Mouse (Mus musculus) forebrain, embryonic 16.5 days (tissue): Measurements from ENCODE around the gene Tssk6. TPM values are rescaled to one million over a fixed set of nuclear protein-coding genes. Genes with fewer than 3 reads are reported as not detected.

Experiments used
- ATAC-seq: fragments of 200-750 bp; cut with Nextera tagmentation; 2 replicates; pipeline ENCODE4 v1.8.0; 2017; ENCODE audit warnings: mild to moderate bottlenecking, moderate library complexity
- H3K27ac ChIP-seq: fragments of 300-500 bp; sonication (generic); 2 replicates; pipeline ENCODE4 v1.5.1; 2014; ENCODE audit warnings: low read length, control low read depth
- H3K27me3 ChIP-seq: fragments of 300-500 bp; sonication (generic); replicated peaks from 2 replicates; pipeline ENCODE4 v1.6.1; 2014; ENCODE audit warnings: low read length; ENCODE audit not compliant: control insufficient read depth, insufficient read depth
- H3K36me3 ChIP-seq: fragments of 300-500 bp; sonication (generic); 2 replicates; pipeline ENCODE4 v1.6.1; 2014; ENCODE audit not compliant: control insufficient read depth, insufficient read depth
- H3K4me1 ChIP-seq: fragments of 300-500 bp; sonication (generic); replicated peaks from 2 replicates; pipeline ENCODE4 v1.6.1; 2014; ENCODE audit warnings: low read length; ENCODE audit not compliant: control insufficient read depth, insufficient read depth
- H3K4me2 ChIP-seq: fragments of 300-500 bp; sonication (generic); 2 replicates; pipeline ENCODE4 v1.6.1; 2014; ENCODE audit warnings: mild to moderate bottlenecking, low read length, control low read depth
- H3K4me3 ChIP-seq: fragments of 300-500 bp; sonication (generic); replicated peaks from 2 replicates; pipeline ENCODE4 v1.5.1; 2014; ENCODE audit warnings: mild to moderate bottlenecking, low read length, control low read depth
- H3K9ac ChIP-seq: fragments of 300-500 bp; sonication (generic); replicated peaks from 2 replicates; pipeline ENCODE4 v1.6.1; 2014; ENCODE audit warnings: low read depth, low read length, control low read depth
- H3K9me3 ChIP-seq: fragments of 300-500 bp; sonication (generic); 2 replicates; pipeline ENCODE4 v1.6.1; 2016; ENCODE audit warnings: low read length; ENCODE audit not compliant: control insufficient read depth
- WGBS: fragments of 180-500 bp; shearing (Covaris S2); extraction: QIAGEN DNeasy Blood & Tissue Kit; methylation state at CpG from one replicate; pipeline ENCODE4 v1.1.7; 2014; 5-methylcytosine and 5-hydroxymethylcytosine counted together
- polyA plus RNA-seq: library from polyadenylated mRNA; unstranded; fragments of >200 nt; fragmentation: Nextera tagmentation; extraction: Ambion mirVana; gene quantifications from 2 replicates; pipeline ENCODE4 v1.2.1, GENCODE M21; 2015

The Tssk6 gene
- polyA plus RNA-seq, 1 experiment from 2014 or later: 2.8 TPM

DNA sequence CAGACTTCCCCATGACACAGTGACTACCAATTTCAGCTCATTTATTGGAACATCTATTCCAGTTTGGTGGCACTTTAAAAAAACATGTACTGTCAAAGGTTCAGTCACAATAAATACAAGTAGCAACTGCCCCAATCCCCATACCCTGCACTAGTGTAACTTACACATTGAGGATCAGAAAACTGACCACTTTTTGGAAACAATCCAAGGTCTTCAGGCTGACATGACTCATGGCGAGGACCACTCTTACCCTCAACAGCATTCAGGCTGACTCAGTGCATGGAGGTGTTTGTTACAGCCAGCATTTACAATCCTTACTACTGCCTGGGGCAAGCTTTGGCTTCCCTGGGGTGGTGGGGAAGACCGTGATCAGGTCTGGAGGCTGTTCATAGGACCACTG is 5.1 kb downstream of the Tssk6 start:
- no peak for ATAC-seq
- H3K4me1 ChIP-seq: peaks cover 9% of the 10 kb centered on the region
- H3K9ac ChIP-seq: no peak overlapping the region
- H3K36me3 ChIP-seq: peaks cover 11% of the 10 kb centered on the region; the same call in 1 of the 2 replicates
- no peaks in the 10 kb centered on the region for H3K9me3 ChIP-seq
- WGBS: 80% methylated on average over 2 of the region's 2 CpGs
- H3K4me3 ChIP-seq: no peak overlapping the region
- H3K4me2 ChIP-seq: no peak overlapping the region
- no peaks in the 10 kb centered on the region for H3K27me3 ChIP-seq
- H3K27ac ChIP-seq: no peak overlapping the region

DNA sequence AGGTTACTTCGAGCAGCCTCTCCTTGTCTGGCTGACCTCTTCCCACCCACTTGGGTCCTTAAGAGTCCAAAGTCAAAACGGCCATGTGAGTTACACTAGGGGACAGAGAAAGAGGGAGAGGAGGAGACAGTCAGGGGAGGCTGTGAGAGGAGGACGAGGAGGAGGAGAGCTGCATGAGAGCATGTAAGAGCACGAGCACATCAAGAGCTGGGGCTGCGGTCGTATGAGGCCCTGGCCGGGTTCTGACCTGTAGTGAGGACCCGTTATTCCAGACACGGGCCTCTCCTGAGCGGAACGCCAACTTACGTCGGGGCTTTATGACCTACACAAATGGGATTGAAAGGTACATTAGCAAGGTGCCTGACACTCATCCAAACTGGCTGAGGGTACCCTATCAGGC is 9.9 kb downstream of the Tssk6 start:
- Histone ChIP-seq H3K4me2 (no peak overlapping the region), H3K4me1 (no peaks in the 10 kb centered on the region), H3K4me3 (no peak overlapping the region), H3K27ac (no peak overlapping the region), H3K36me3 (peaks cover 26% of the 10 kb centered on the region), H3K9me3 (no peaks in the 10 kb centered on the region), H3K9ac (no peak overlapping the region), H3K27me3 (no peaks in the 10 kb centered on the region)
- 94% methylated on average over 13 of the region's 13 CpGs for WGBS
- no peak for ATAC-seq

- H3K27me3 ChIP-seq: no peaks in the 10 kb centered on the region
- no peak for ATAC-seq
- no peaks in the 10 kb centered on the region for H3K9me3 ChIP-seq
- no peak overlapping the region for H3K4me2 ChIP-seq
- no peak overlapping the region for H3K4me3 ChIP-seq
- H3K36me3 ChIP-seq: peaks cover 26% of the 10 kb centered on the region
- no peaks in the 10 kb centered on the region for H3K4me1 ChIP-seq
- 88% methylated on average over 12 of the region's 12 CpGs for whole genome bisulfite sequencing
- H3K9ac ChIP-seq: no peak overlapping the region
- no peak overlapping the region for H3K27ac ChIP-seq
Measured at GRCm38 (mm10) chr8:69912478-69913074, 10.6 kb downstream of the Tssk6 start.

GRCm38 (mm10) chr8:69914526-69914925 is 12.5 kb downstream of the Tssk6 start:
- Histone ChIP-seq H3K4me1 (no peaks in the 10 kb centered on the region), H3K4me3 (no peak overlapping the region), H3K27me3 (no peaks in the 10 kb centered on the region), H3K36me3 (peaks cover 20% of the 10 kb centered on the region), H3K9me3 (no peaks in the 10 kb centered on the region), H3K27ac (no peak overlapping the region), H3K9ac (no peak overlapping the region), H3K4me2 (no peak overlapping the region)
- ATAC-seq: no peak
- WGBS: 92% methylated on average over 4 of the region's 4 CpGs

DNA sequence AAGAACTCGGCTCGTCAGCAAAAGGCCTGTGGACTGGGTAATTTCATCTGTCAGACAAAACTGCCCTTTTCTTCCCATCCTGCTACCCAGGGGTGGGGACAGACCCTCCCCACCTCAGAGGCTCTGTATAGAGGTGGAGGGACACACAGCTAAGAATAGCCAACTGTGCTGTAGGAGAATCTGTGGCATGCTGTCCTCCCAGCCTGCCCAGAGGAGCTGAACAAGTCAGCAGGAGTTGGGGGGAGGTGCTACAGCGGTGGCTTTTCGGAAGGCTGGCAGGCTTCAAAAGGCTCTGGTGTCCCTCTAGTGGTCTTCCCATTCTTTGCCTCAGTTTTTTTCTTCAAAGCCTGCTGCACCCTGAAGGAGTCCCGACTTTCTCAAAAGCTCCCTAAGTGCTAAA is 13.8 kb downstream of the Tssk6 start:
- peaks cover 7% of the 10 kb centered on the region for H3K4me1 ChIP-seq
- H3K9ac ChIP-seq: no peak overlapping the region
- no peak for ATAC-seq
- no peak overlapping the region for H3K4me3 ChIP-seq
- 46% methylated on average over 5 of the region's 5 CpGs for WGBS
- H3K36me3 ChIP-seq: peaks cover 16% of the 10 kb centered on the region
- no peak overlapping the region for H3K27ac ChIP-seq
- H3K9me3 ChIP-seq: no peaks in the 10 kb centered on the region
- H3K4me2 ChIP-seq: no peak overlapping the region
- no peaks in the 10 kb centered on the region for H3K27me3 ChIP-seq

GRCm38 (mm10) chr8:69918506-69918905 is 16.5 kb downstream of the Tssk6 start:
- H3K27ac ChIP-seq: no peak overlapping the region
- H3K9ac ChIP-seq: no peak overlapping the region
- H3K9me3 ChIP-seq: no peaks in the 10 kb centered on the region
- H3K27me3 ChIP-seq: no peaks in the 10 kb centered on the region
- H3K4me2 ChIP-seq: no peak overlapping the region
- H3K4me1 ChIP-seq: peaks cover 10% of the 10 kb centered on the region
- peak; percentile 27 for ATAC-seq
- peaks cover 10% of the 10 kb centered on the region; the same call in 1 of the 2 replicates for H3K36me3 ChIP-seq
- H3K4me3 ChIP-seq: no peak overlapping the region

- H3K4me3 ChIP-seq: no peak overlapping the region
- H3K4me1 ChIP-seq: peaks cover 10% of the 10 kb centered on the region
- no peaks in the 10 kb centered on the region for H3K27me3 ChIP-seq
- peaks cover 8% of the 10 kb centered on the region; the same call in 1 of the 2 replicates for H3K36me3 ChIP-seq
- WGBS: 79% methylated on average over 1 of the region's 1 CpGs
- H3K9ac ChIP-seq: no peak overlapping the region
- no peak overlapping the region for H3K4me2 ChIP-seq
- no peak overlapping the region for H3K27ac ChIP-seq
- peak; percentile 69 for ATAC-seq
- no peaks in the 10 kb centered on the region for H3K9me3 ChIP-seq
Measured at GRCm38 (mm10) chr8:69919010-69919409, 17.0 kb downstream of the Tssk6 start.

- 52% methylated on average over 11 of the region's 11 CpGs for WGBS
- peaks cover 10% of the 10 kb centered on the region for H3K4me1 ChIP-seq
- H3K9me3 ChIP-seq: no peaks in the 10 kb centered on the region
Measured at GRCm38 (mm10) chr8:69919876-69920662, 18.1 kb downstream of the Tssk6 start.

GRCm38 (mm10) chr8:69921141-69921540 is 19.2 kb downstream of the Tssk6 start:
- Histone ChIP-seq H3K9ac (no peak overlapping the region), H3K9me3 (no peaks in the 10 kb centered on the region), H3K27ac (no peak overlapping the region), H3K4me2 (no peak overlapping the region), H3K4me3 (no peak overlapping the region), H3K4me1 (peaks cover 10% of the 10 kb centered on the region), H3K36me3 (0 out of 2 replicates have a peak, but pooled peaks cover 3% of the 10 kb centered on the region), H3K27me3 (no peaks in the 10 kb centered on the region)
- WGBS: 85% methylated on average over 2 of the region's 2 CpGs
- ATAC-seq: no peak

More at GRCm38 (mm10) chr8:69919876-69920662, 18.1 kb downstream of the Tssk6 start:
- Histone ChIP-seq H3K27me3 (no peaks in the 10 kb centered on the region), H3K9ac (no peak overlapping the region), H3K36me3 (0 out of 2 replicates have a peak, but pooled peaks cover 4% of the 10 kb centered on the region), H3K27ac (peak overlapping the region; percentile 29), H3K4me3 (no peak overlapping the region), H3K4me2 (no peak overlapping the region; the same call in 1 of the 2 replicates)
- ATAC-seq: peak; percentile 32; the same call in 1 of the 2 replicates
